Mouse (Mus musculus): ENCODE results near the gene Cox15.

DNA sequence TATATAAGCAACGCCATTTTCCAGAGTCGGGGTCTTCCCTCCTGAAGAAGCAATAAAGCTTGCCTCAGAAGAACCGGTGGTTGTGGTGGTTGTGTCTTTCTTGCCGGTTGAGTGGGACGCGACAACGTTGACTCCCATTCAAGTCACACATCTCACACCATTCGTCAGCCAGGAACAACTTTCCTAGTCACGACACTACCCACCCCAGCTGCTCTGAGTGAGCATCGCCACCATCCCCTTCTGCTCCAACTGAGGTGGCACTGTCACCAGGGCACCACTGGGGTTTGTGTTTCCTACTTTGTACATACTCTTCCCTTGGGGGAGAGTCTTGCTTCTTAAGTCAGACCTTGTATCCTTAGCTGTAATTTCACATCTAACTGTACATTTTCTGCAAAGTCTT is 14.4 kb downstream of the Cox15 start:
- TF ChIP-seq CHD2 (IDR thresholded peaks at IDR 0.05; ENCODE audit: low read depth, low read length) (no peak), ZC3H11A (IDR thresholded peaks at IDR 0.05; ENCODE audit: borderline replicate concordance, low read depth, low read length) (no peak), ZNF384 (IDR thresholded peaks at IDR 0.05; ENCODE audit: low read depth, low read length) (no peak), MAFK (IDR thresholded peaks at IDR 0.05; ENCODE audit: insufficient read depth, low read depth, low read length) (no peak), HCFC1 (IDR thresholded peaks at IDR 0.05; ENCODE audit: borderline replicate concordance, insufficient read depth, low read length) (no peak)
